In the genomic region with DNA sequence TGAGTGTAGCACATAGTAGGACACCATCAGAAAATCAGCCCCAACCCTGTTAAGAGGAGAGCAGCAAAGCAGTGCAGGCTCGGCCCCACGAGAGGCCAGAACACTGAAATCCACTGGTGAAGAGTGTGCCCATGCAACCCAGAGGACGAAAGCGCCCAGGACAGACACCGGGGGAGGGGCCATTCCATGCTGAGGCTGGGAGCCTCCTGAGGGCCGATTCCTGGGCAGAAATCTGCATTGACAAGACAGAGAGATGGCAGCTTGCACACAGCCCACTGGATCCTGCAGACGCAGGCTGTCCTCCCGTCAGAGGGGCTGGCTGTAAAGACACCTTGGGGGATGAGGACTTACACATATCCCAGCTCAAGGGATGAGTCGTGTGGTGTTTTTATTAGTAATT, we compare ENCODE assay signal across 27 mouse cellular contexts.
DNase-seq lines count a peak whose midpoint lies in the region; ATAC-seq and TF ChIP-seq lines count a peak whose summit lies in the region.
"Had no signal": no experiment of that assay in that cellular context is flagged by ENCODE, and none has a peak within 500 bp of the region (broad histone marks: within the 10 kb centered on the region; RNA-seq: fewer than 3 reads in every experiment).

No protein-coding gene starts in this region.

- H3K9ac ChIP-seq in kidney, embryonic 15.5 days = no peak overlapping the region
- H3K9ac ChIP-seq in intestine, embryonic 16.5 days (ENCODE audit: low read depth, low read length) = peak overlapping the region; percentile 37; the same call in 1 of the 2 replicates
- H3K9ac ChIP-seq: embryonic facial prominence, embryonic 13.5 days; forebrain, embryonic 15.5 days; hindbrain, embryonic 12.5 days; limb, embryonic 12.5 days; lung, embryonic 15.5 days; neural tube, embryonic 12.5 days had no signal

- H3K4me3 ChIP-seq in kidney, embryonic 15.5 days (replicated peaks) = no peak overlapping the region
- peak overlapping the region; percentile 27 for H3K4me3 ChIP-seq in intestine, embryonic 16.5 days (ENCODE audit: low read length)
- H3K4me3 ChIP-seq in gastrocnemius, adult 2 months = no peak overlapping the region
- H3K4me3 ChIP-seq: embryonic facial prominence, embryonic 13.5 days; forebrain, embryonic 10.5 days; forebrain, embryonic 15.5 days; hindbrain, embryonic 12.5 days; limb, embryonic 12.5 days; lung, embryonic 15.5 days; midbrain, embryonic 10.5 days; myocyte; neural tube, embryonic 12.5 days had no signal

- H3K9me3 ChIP-seq in kidney, embryonic 15.5 days (replicated peaks) = no peaks in the 10 kb centered on the region
- H3K9me3 ChIP-seq in intestine, embryonic 16.5 days (ENCODE audit: control insufficient read depth, low read length) = no peaks in the 10 kb centered on the region
- H3K9me3 ChIP-seq: embryonic facial prominence, embryonic 13.5 days; forebrain, embryonic 10.5 days; forebrain, embryonic 15.5 days; hindbrain, embryonic 12.5 days; limb, embryonic 12.5 days; lung, embryonic 15.5 days; midbrain, embryonic 10.5 days; neural tube, embryonic 12.5 days had no signal

- intact Hi-C loops in gastrocnemius, adult 2 months (cut with DNase I) = loop anchor here (5.0 kb wide), 2 partner anchors 53 to 112 kb away; no protein-coding TSS in a partner anchor

- no peak overlapping the region for H3K4me2 ChIP-seq in kidney, embryonic 15.5 days
- peak overlapping the region; percentile 42 for H3K4me2 ChIP-seq in intestine, embryonic 16.5 days (ENCODE audit: low read depth, low read length)
- H3K4me2 ChIP-seq: embryonic facial prominence, embryonic 13.5 days; forebrain, embryonic 15.5 days; hindbrain, embryonic 12.5 days; limb, embryonic 12.5 days; liver, embryonic 11.5 days; lung, embryonic 15.5 days; neural tube, embryonic 12.5 days had no signal

- H3K36me3 ChIP-seq in kidney, embryonic 15.5 days = no peaks in the 10 kb centered on the region
- H3K36me3 ChIP-seq in intestine, embryonic 16.5 days (ENCODE audit: control insufficient read depth, insufficient read depth, low read length) = no peaks in the 10 kb centered on the region
- H3K36me3 ChIP-seq: embryonic facial prominence, embryonic 13.5 days; forebrain, embryonic 10.5 days; forebrain, embryonic 15.5 days; hindbrain, embryonic 12.5 days; limb, embryonic 12.5 days; lung, embryonic 15.5 days; midbrain, embryonic 10.5 days; neural tube, embryonic 12.5 days had no signal

- no peaks in the 10 kb centered on the region for H3K27me3 ChIP-seq in kidney, embryonic 15.5 days
- H3K27me3 ChIP-seq in intestine, embryonic 16.5 days (replicated peaks; ENCODE audit: control insufficient read depth, insufficient read depth, low read length) = no peaks in the 10 kb centered on the region
- H3K27me3 ChIP-seq: embryonic facial prominence, embryonic 13.5 days; forebrain, embryonic 15.5 days; hindbrain, embryonic 12.5 days; limb, embryonic 12.5 days; lung, embryonic 15.5 days; neural tube, embryonic 12.5 days had no signal

- ATAC-seq in kidney, embryonic 15.5 days (replicated peaks; ENCODE audit: low FRiP score) = no peak
- 0 out of 2 replicates have a peak, but pooled peaks have one; percentile 7 for ATAC-seq in intestine, embryonic 16.5 days
- ATAC-seq: forebrain, embryonic 15.5 days had no signal

- WGBS in kidney, embryonic 15.5 days = 57% methylated on average over 9 of the region's 9 CpGs
- WGBS in intestine, embryonic 16.5 days = 51% methylated on average over 9 of the region's 9 CpGs

- TF ChIP-seq CTCF in gastrocnemius, adult 2 months (IDR thresholded peaks at IDR 0.05) = no peak

- peak; percentile 57 for DNase-seq in adrenal gland, postnatal 14 days
- DNase-seq in adrenal gland, postnatal 25 days = no peak
- peak; percentile 30 to 40 for DNase-seq in kidney, postnatal 4 days
- DNase-seq in gastrocnemius, adult 2 months = no peak
- DNase-seq in liver = no peak
- DNase-seq: cerebellum, adult 11 months; cerebellum, adult 9-10 months; gastrocnemius, postnatal 10 days; heart, postnatal 14 days; kidney, adult 18-20 months; layer of hippocampus, adult 9-11 months; right cerebral cortex, adult 18-20 months; thymus, adult 18-20 months; thymus, postnatal 25 days had no signal

- H3K4me1 ChIP-seq in kidney, embryonic 15.5 days = peaks cover 41% of the 10 kb centered on the region
- H3K4me1 ChIP-seq in intestine, embryonic 16.5 days (ENCODE audit: control insufficient read depth, insufficient read depth, low read length) = peaks cover 54% of the 10 kb centered on the region

- H3K27ac ChIP-seq in kidney, embryonic 15.5 days = no peak overlapping the region
- H3K27ac ChIP-seq in intestine, embryonic 16.5 days (ENCODE audit: low read length) = peak overlapping the region; percentile 45; the same call in 1 of the 2 replicates
- no peak overlapping the region for H3K27ac ChIP-seq in gastrocnemius, adult 2 months
- H3K27ac ChIP-seq: embryonic facial prominence, embryonic 13.5 days; forebrain, embryonic 10.5 days; forebrain, embryonic 15.5 days; hindbrain, embryonic 12.5 days; kidney, postnatal 0 days; limb, embryonic 12.5 days; lung, embryonic 15.5 days; midbrain, embryonic 10.5 days; neural tube, embryonic 12.5 days had no signal

Comparison
In these comparisons a context has a peak if more than half of its experiments do, and no peak if none do; other contexts are left out.
1. DNase-seq: peak in adrenal gland, postnatal 14 days (single experiment) and kidney, postnatal 4 days (2 of 2); none in adrenal gland, postnatal 25 days (single experiment), gastrocnemius, adult 2 months (single experiment) and liver (single experiment).